Mouse (Mus musculus) limb, embryonic 13.5 days (tissue): ENCODE measurements around the gene Nr3c2. TPM values are rescaled to one million over a fixed set of nuclear protein-coding genes. Genes with fewer than 3 reads are reported as not detected.
A peak's percentile ranks its signal among the peaks of the same experiment; 100 is the strongest.

ENCODE experiments used
- ATAC-seq: fragments of 200-750 bp; cut with Nextera tagmentation; 2 replicates; pipeline ENCODE4 v1.8.0; 2017; ENCODE audit warnings: low read depth, moderate number of reproducible peaks, moderate TSS enrichment; ENCODE audit not compliant: low FRiP score
- H3K27ac ChIP-seq: fragments of 300-500 bp; sonication (generic); 2 replicates; pipeline ENCODE4 v1.5.1; 2015; ENCODE audit warnings: inconsistent platforms, mild to moderate bottlenecking, moderate library complexity
- H3K27me3 ChIP-seq: fragments of 300-500 bp; sonication (generic); 2 replicates; pipeline ENCODE4 v1.6.1; 2015; ENCODE audit warnings: mild to moderate bottlenecking, inconsistent platforms
- H3K36me3 ChIP-seq: fragments of 300-500 bp; sonication (generic); 2 replicates; pipeline ENCODE4 v1.6.1; 2015; ENCODE audit warnings: inconsistent platforms, mild to moderate bottlenecking, moderate library complexity
- H3K4me1 ChIP-seq: fragments of 300-500 bp; sonication (generic); 2 replicates; pipeline ENCODE4 v1.6.1; 2015; ENCODE audit warnings: inconsistent platforms
- H3K4me2 ChIP-seq: fragments of 300-500 bp; sonication (generic); replicated peaks from 2 replicates; pipeline ENCODE4 v1.6.1; 2015; ENCODE audit warnings: inconsistent platforms, mild to moderate bottlenecking, moderate library complexity
- H3K4me3 ChIP-seq: fragments of 300-500 bp; sonication (generic); 2 replicates; pipeline ENCODE4 v1.5.1; 2015; ENCODE audit warnings: moderate library complexity, mild to moderate bottlenecking, inconsistent platforms
- H3K9ac ChIP-seq: fragments of 300-500 bp; sonication (generic); 2 replicates; pipeline ENCODE4 v1.6.1; 2015; ENCODE audit warnings: mild to moderate bottlenecking, inconsistent platforms
- H3K9me3 ChIP-seq: fragments of 300-500 bp; sonication (generic); 2 replicates; pipeline ENCODE4 v1.6.1; 2016; ENCODE audit warnings: inconsistent platforms
- WGBS: fragments of 180-500 bp; shearing (Covaris S2); methylation state at CpG from one replicate; pipeline ENCODE4 v1.1.7; 2015; 5-methylcytosine and 5-hydroxymethylcytosine counted together
- polyA plus RNA-seq: library from polyadenylated mRNA; unstranded; fragments of >200 nt; fragmentation: Nextera tagmentation; extraction: Ambion mirVana; gene quantifications from 2 replicates; pipeline ENCODE4 v1.2.1, GENCODE M21; 2015

Nr3c2 gene
- polyA plus RNA-seq, 1 experiment from 2014 or later, result 4.7 TPM

DNA sequence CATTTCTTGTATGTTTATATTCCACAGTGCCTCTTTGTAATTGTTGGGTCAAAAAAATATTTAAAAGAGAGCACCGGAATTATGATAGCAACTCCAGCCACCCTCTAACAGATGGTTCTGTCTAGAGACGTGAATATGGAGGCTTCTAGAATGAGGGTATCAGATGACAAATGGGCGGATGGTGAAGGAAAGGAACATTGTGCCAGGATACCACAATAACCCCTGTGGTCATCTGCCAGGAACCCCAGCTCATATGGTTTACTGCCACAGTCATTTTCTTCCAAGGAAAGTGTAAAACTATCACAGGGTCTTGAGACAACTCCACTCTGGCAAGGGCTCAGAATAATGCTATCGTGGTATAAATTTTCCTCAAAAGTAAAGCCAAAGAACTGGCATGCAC lies 289.1 kb downstream of the Nr3c2 start:
- no peak overlapping the region for H3K4me3 ChIP-seq
- no peaks in the 10 kb centered on the region for H3K27me3 ChIP-seq
- no peak overlapping the region for H3K9ac ChIP-seq
- no peak overlapping the region for H3K27ac ChIP-seq
- peaks cover 4% of the 10 kb centered on the region; the same call in 1 of the 2 replicates for H3K9me3 ChIP-seq
- no peaks in the 10 kb centered on the region for H3K36me3 ChIP-seq
- 32% methylated on average over 4 of the region's 4 CpGs for WGBS
- ATAC-seq, result peak; percentile 82
- no peak overlapping the region for H3K4me2 ChIP-seq
- H3K4me1 ChIP-seq, result peaks cover 19% of the 10 kb centered on the region

DNA sequence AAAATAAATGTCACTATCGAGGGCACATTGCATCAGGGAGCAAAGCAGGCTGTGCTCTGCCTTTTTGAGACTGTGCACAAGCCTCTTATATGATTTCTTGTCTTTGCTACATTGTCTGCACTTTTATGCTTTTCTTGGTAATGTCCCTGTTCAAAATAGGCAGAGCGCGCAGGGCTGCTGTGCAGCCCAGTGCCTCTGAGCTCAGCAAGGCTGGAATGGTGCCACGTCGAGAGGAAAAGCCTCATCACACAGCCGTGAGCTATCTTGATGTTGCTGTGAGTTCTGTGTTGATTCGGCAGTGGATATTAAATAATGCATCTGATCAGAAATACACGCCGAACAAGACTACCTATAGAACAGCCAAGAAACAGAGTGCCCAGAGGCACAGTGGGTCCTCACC lies 290.1 kb downstream of the Nr3c2 start:
- Histone ChIP-seq H3K27me3 (no peaks in the 10 kb centered on the region), H3K27ac (no peak overlapping the region), H3K9me3 (peaks cover 4% of the 10 kb centered on the region; the same call in 1 of the 2 replicates), H3K9ac (no peak overlapping the region), H3K4me2 (no peak overlapping the region), H3K36me3 (no peaks in the 10 kb centered on the region), H3K4me3 (no peak overlapping the region), H3K4me1 (peaks cover 19% of the 10 kb centered on the region)
- ATAC-seq, result no peak
- WGBS, result 69% methylated on average over 9 of the region's 9 CpGs

DNA sequence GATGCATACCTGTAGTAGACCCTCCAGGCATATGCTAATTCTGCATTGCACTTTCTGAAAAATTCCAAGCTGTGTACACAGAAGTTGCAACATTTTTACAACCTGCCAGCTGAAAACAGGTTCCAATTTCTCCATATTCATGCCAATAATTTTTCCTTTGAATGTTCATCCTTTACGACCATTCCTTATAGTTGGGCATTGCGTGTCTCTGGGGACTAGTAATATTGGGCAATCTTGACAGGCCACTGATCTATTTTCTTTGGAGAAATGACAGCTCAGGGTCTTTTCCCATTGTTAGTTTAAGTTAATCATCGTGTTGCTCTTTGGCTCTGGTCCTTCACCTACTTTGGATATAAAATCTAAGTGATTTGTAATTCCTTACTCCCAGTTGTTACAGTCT lies 291.2 kb downstream of the Nr3c2 start:
- Histone ChIP-seq H3K4me2 (no peak overlapping the region), H3K9ac (no peak overlapping the region), H3K9me3 (peaks cover 4% of the 10 kb centered on the region; the same call in 1 of the 2 replicates), H3K4me3 (no peak overlapping the region), H3K4me1 (peaks cover 19% of the 10 kb centered on the region), H3K36me3 (no peaks in the 10 kb centered on the region), H3K27me3 (no peaks in the 10 kb centered on the region), H3K27ac (no peak overlapping the region)
- ATAC-seq, result no peak
- 80% methylated on average over 3 of the region's 3 CpGs for WGBS

DNA sequence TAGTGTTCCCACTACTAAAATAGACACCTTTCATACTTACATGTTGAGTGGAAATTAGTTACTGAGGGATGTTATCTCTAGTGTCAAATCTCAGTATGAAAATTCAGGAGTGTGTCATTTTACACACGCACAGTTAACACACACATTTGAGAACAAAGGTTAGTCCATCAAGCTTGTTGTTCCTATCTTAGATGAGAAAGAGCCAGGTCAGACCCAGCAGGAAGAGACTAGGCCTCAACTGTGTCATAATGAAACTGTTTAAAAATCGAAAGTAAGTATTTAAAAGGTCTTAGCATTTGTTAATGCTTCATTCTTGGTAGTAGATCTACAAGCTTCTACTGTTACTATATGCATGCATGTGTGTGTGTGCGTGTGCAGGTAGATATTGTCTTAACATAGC lies 310.1 kb downstream of the Nr3c2 start:
- no peak for ATAC-seq
- H3K4me2 ChIP-seq, result no peak overlapping the region
- WGBS, result 88% methylated on average over 3 of the region's 3 CpGs
- H3K4me1 ChIP-seq, result peaks cover 10% of the 10 kb centered on the region
- no peak overlapping the region for H3K27ac ChIP-seq
- H3K9ac ChIP-seq, result no peak overlapping the region
- no peak overlapping the region for H3K4me3 ChIP-seq
- H3K9me3 ChIP-seq, result no peaks in the 10 kb centered on the region
- H3K27me3 ChIP-seq, result no peaks in the 10 kb centered on the region
- no peaks in the 10 kb centered on the region for H3K36me3 ChIP-seq

DNA sequence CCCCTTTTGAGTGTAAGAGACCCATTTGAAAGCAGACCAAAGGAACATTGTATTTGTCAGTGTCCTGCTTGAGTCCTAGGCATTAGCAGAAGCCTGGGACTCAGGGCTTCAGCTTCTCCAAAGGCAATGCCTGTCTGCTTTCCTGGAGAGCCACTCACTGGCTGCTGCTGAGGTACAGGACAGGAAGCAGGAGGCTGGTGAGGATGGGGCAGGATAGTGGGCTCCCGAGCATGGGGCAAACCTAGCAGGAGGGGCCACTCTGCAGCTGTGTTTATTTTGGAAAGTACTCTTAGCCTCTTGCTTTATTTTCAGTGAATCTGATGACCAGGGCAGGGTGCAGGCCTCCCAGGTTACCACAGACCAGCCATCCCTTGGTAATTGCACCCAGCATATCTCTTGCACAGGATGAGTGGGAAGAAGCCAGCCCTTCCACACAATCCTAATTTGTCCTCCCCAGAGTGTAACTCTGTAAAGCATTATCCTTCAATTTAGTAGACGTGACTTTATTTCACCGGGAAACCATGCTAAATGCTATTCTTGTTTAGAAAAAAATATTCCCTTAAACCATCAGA lies 314.7 kb downstream of the Nr3c2 start:
- no peak overlapping the region for H3K4me3 ChIP-seq
- H3K4me2 ChIP-seq, result peak overlapping the region; percentile 43
- H3K36me3 ChIP-seq, result no peaks in the 10 kb centered on the region
- H3K27me3 ChIP-seq, result 0 out of 2 replicates have a peak, but pooled peaks cover 3% of the 10 kb centered on the region
- ATAC-seq, result no peak
- H3K4me1 ChIP-seq, result peaks cover 22% of the 10 kb centered on the region
- H3K9ac ChIP-seq, result no peak overlapping the region
- WGBS, result 53% methylated on average over 3 of the region's 3 CpGs
- no peaks in the 10 kb centered on the region for H3K9me3 ChIP-seq
- H3K27ac ChIP-seq, result peak overlapping the region; percentile 74; the same call in 1 of the 2 replicates

DNA sequence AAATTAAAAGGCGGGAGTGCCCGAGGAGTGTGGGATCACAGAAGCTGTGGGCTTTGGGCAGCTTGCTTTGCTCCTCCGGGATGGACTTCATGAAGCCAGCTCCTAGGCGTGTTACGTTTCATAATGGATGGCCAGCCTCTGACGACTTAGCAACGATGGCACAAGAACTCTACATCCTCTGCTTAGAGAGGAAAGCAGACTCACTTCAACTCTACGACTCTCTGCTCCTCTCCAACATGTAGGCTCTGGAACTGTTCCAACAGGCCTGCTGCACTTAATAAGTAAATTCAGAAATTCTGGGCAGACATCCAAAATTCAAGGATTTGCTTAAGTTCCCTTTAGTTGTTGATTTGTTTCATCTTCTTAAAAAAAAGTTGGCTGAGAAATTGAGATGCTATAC lies 315.4 kb downstream of the Nr3c2 start:
- Histone ChIP-seq H3K9ac (no peak overlapping the region), H3K4me3 (no peak overlapping the region), H3K36me3 (no peaks in the 10 kb centered on the region), H3K4me1 (peaks cover 22% of the 10 kb centered on the region), H3K4me2 (peak overlapping the region; percentile 43), H3K27me3 (0 out of 2 replicates have a peak, but pooled peaks cover 3% of the 10 kb centered on the region), H3K9me3 (no peaks in the 10 kb centered on the region), H3K27ac (peak overlapping the region; percentile 74)
- peak; percentile 74 for ATAC-seq
- 47% methylated on average over 8 of the region's 8 CpGs for WGBS

DNA sequence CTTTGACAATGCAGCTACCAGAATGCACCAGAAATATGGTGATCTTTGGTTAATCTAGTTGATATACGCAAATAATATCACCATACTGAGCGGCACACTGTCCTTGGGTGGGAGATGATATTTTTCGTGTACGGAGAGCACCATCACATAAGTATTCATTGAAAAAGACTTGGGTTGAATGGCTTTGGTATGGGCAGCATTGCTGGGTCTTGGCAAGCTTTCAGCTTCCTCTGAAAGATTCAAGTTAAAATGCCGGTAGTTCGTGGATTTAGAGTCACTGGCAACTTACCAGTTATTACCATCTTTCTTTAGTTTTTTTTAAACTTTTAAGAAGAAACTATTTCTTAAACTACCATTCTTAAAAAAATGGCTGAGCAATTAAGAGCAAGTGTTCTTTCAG lies 315.9 kb downstream of the Nr3c2 start:
- 66% methylated on average over 6 of the region's 6 CpGs for whole genome bisulfite sequencing
- Histone ChIP-seq H3K27me3 (0 out of 2 replicates have a peak, but pooled peaks cover 3% of the 10 kb centered on the region), H3K9me3 (no peaks in the 10 kb centered on the region), H3K27ac (no peak overlapping the region), H3K4me2 (no peak overlapping the region), H3K4me3 (no peak overlapping the region), H3K36me3 (no peaks in the 10 kb centered on the region), H3K9ac (no peak overlapping the region), H3K4me1 (peaks cover 22% of the 10 kb centered on the region)
- no peak for ATAC-seq

DNA sequence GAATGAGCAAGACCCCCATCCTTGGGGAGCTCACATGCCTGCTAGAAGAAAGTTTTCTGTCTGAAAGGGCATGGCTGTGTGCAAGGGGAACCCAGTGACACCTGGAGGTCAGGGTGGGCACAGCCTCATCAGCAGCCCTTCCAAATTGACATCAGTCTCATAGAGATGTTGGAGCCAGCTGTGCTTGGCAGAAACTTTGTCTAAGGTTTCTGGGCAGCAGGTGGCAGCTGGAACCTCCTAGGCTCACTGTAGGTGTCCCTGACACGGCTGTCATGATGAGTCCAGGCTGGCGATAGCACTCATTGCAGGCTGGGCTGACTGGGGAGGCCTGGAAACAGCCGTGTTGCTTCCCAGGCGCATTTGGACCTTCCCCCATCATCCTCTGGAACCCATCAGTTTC lies 323.9 kb downstream of the Nr3c2 start:
- peak; percentile 17; the same call in 1 of the 2 replicates for ATAC-seq
- no peak overlapping the region for H3K9ac ChIP-seq
- H3K27me3 ChIP-seq, result no peaks in the 10 kb centered on the region
- no peak overlapping the region for H3K4me3 ChIP-seq
- WGBS, result 62% methylated on average over 4 of the region's 4 CpGs
- H3K27ac ChIP-seq, result no peak overlapping the region
- no peak overlapping the region for H3K4me2 ChIP-seq
- H3K4me1 ChIP-seq, result peaks cover 11% of the 10 kb centered on the region
- no peaks in the 10 kb centered on the region for H3K36me3 ChIP-seq
- no peaks in the 10 kb centered on the region for H3K9me3 ChIP-seq

DNA sequence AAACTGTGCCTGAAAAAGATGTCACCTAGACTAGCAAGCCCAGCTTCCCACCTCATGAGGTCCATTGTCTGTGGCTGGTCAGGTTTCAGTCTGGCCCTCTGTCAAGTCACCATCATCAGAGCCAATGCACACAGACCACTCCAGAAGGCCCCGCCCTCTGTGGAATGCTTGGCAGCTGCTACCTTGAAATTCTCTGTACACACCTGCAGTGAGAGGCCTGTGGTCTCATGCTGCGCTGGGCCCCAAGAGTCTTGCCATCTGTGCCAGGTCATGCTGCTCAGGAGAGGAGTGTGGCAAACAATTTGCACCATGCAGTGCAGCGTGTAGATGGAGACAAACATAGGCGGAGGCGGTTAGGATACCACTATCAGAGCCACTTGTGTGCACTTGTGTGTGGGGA lies 328.5 kb downstream of the Nr3c2 start:
- no peak overlapping the region for H3K4me2 ChIP-seq
- ATAC-seq, result 0 out of 2 replicates have a peak, but pooled peaks have one; percentile 28
- peaks cover 11% of the 10 kb centered on the region for H3K4me1 ChIP-seq
- H3K27ac ChIP-seq, result no peak overlapping the region
- H3K4me3 ChIP-seq, result no peak overlapping the region
- H3K27me3 ChIP-seq, result no peaks in the 10 kb centered on the region
- H3K9me3 ChIP-seq, result no peaks in the 10 kb centered on the region
- H3K36me3 ChIP-seq, result no peaks in the 10 kb centered on the region
- H3K9ac ChIP-seq, result no peak overlapping the region
- WGBS, result 80% methylated on average over 5 of the region's 5 CpGs

DNA sequence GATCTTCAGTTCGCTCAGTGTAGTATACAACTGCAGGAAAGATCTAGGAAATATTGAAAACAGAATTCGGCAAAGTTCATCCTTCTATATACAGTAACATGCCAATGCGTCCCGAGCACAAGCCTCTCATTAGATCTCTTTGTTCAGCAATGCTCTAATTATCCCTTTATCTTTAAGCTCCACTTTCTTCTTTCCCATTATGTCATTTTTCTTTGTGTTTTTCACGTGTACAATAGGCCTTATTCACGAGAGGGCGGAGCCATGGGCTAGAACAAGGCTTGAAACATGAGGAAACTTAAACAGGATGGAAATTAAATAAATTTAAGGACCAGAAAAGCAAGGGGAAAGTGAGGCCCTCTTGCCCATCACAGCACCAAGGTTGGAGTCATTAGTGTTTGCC lies 329.4 kb downstream of the Nr3c2 start:
- no peak overlapping the region for H3K27ac ChIP-seq
- 86% methylated on average over 7 of the region's 7 CpGs for WGBS
- H3K9ac ChIP-seq, result no peak overlapping the region
- no peaks in the 10 kb centered on the region for H3K9me3 ChIP-seq
- H3K36me3 ChIP-seq, result no peaks in the 10 kb centered on the region
- no peaks in the 10 kb centered on the region for H3K27me3 ChIP-seq
- no peak overlapping the region for H3K4me2 ChIP-seq
- H3K4me1 ChIP-seq, result peaks cover 8% of the 10 kb centered on the region
- no peak overlapping the region for H3K4me3 ChIP-seq
- ATAC-seq, result no peak

DNA sequence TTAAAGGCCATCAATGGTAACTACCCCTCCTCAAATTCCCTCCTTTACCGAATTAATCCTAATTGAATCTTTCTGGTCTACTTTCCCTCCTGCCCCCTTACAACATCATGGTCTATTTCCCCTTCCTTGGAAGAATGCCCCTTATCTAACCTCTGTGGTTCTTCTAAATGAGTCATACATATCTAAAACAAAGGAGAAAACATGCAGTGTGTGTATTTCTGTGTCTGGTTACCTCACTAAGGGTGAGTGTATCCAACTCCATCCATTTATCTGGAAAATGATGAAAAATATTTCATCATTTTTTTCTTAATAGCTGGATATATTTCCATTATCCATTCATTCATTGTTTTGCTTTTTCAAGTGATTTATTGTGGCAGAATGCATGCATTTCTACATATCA lies 332.0 kb downstream of the Nr3c2 start:
- no peak overlapping the region for H3K4me3 ChIP-seq
- H3K9me3 ChIP-seq, result no peaks in the 10 kb centered on the region
- H3K4me1 ChIP-seq, result peaks cover 8% of the 10 kb centered on the region
- H3K27ac ChIP-seq, result no peak overlapping the region
- WGBS, result 85% methylated on average over 1 of the region's 1 CpGs
- no peaks in the 10 kb centered on the region for H3K27me3 ChIP-seq
- ATAC-seq, result no peak
- H3K9ac ChIP-seq, result no peak overlapping the region
- H3K4me2 ChIP-seq, result no peak overlapping the region
- H3K36me3 ChIP-seq, result no peaks in the 10 kb centered on the region

DNA sequence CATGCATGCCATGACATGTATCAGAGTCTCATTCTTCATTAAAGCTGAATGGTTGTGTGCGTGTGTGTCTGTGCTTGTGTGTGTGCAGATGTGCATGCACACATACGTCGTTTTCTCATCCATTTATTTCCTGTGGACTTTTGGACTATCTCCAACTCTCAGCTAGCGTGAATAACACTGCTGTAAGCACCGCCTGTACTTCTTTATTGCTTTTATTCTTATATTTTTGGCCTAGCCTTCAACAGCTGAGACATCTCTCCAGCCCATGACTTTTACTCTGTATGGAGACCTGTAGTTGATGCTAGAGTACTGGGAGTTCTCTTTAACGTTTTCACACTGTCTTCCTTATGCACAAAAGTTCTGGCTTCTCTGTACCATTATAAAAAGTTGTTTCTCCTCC lies 332.6 kb downstream of the Nr3c2 start:
- Histone ChIP-seq H3K9ac (no peak overlapping the region), H3K4me3 (no peak overlapping the region), H3K36me3 (no peaks in the 10 kb centered on the region), H3K9me3 (no peaks in the 10 kb centered on the region), H3K4me1 (peaks cover 8% of the 10 kb centered on the region), H3K27ac (no peak overlapping the region), H3K4me2 (no peak overlapping the region), H3K27me3 (no peaks in the 10 kb centered on the region)
- ATAC-seq, result no peak
- WGBS, result 61% methylated on average over 6 of the region's 6 CpGs

DNA sequence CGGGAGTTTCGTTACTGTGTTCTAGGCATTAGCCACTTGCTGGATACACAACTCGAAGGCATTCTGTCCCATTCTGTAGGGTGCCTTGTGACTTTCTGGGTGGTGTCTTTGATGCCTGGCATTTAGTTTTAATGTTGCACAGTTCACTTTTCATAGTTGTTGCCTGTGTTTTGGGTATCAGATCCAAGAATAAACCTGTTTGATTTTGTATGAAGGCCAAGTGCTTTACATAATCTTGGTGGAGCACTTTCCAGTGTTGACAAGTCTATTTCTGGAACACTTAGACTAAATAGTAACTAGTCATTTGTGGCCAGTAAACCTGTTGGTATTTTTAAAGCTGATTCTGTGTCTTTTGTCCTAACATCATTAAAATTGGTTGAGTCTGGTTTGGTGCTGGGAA lies 333.2 kb downstream of the Nr3c2 start:
- no peak overlapping the region for H3K4me3 ChIP-seq
- no peak for ATAC-seq

More for the DNA sequence above, 333.2 kb downstream of the Nr3c2 start:
- Histone ChIP-seq H3K4me2 (no peak overlapping the region), H3K9me3 (no peaks in the 10 kb centered on the region), H3K4me1 (peaks cover 4% of the 10 kb centered on the region; the same call in 1 of the 2 replicates), H3K9ac (no peak overlapping the region), H3K36me3 (no peaks in the 10 kb centered on the region), H3K27ac (no peak overlapping the region), H3K27me3 (no peaks in the 10 kb centered on the region)
- WGBS, result 84% methylated on average over 3 of the region's 3 CpGs
